Mouse (Mus musculus): ENCODE data around the gene Pot1a. TPM values are rescaled to one million over a fixed set of nuclear protein-coding genes. Genes with fewer than 3 reads are reported as not detected.
A peak's percentile ranks its signal among the peaks of the same experiment; 100 is the strongest.

The Pot1a gene
- total RNA-seq, 1 experiment = 22.9 TPM

- Histone ChIP-seq H3K9ac (ENCODE audit: insufficient read depth, low read depth, low read length, poor library complexity, severe bottlenecking) (no peak overlapping the region), H3K27ac (ENCODE audit: insufficient read depth, low read depth, low read length, poor library complexity, severe bottlenecking) (no peak overlapping the region), H3K36me3 (ENCODE audit: control insufficient read depth, insufficient read depth, low read length, poor library complexity, severe bottlenecking) (peaks cover 6% of the 10 kb centered on the region), H3K4me3 (ENCODE audit: insufficient read depth in 1 of 2, low read depth in 1 of 2, low read length in 2 of 2, poor library complexity in 1 of 2, severe bottlenecking in 1 of 2) (no peak overlapping the region), H3K4me1 (ENCODE audit: control insufficient read depth in 2 of 2, insufficient read depth in 2 of 2, low read length in 2 of 2, poor library complexity in 1 of 2) (peaks cover 2 to 3% of the 10 kb centered on the region in 2 experiments; a peak in 3 of 4 replicates), H3K9me3 (ENCODE audit: control insufficient read depth, insufficient read depth, low read depth, low read length) (no peaks in the 10 kb centered on the region)
- DNase-seq (ENCODE audit: low read depth, low spot score) = peak; percentile 58
- TF ChIP-seq CHD2 (IDR thresholded peaks at IDR 0.05; ENCODE audit: low read depth, low read length) = no peak
- TF ChIP-seq HCFC1 (IDR thresholded peaks at IDR 0.05; ENCODE audit: borderline replicate concordance, insufficient read depth, low read length) = no peak
- TF ChIP-seq ZNF384 (IDR thresholded peaks at IDR 0.05; ENCODE audit: low read depth, low read length) = no peak
- no peak for TF ChIP-seq ZC3H11A (IDR thresholded peaks at IDR 0.05; ENCODE audit: borderline replicate concordance, low read depth, low read length)
- TF ChIP-seq MAFK (IDR thresholded peaks at IDR 0.05; ENCODE audit: insufficient read depth, low read depth, low read length) = no peak
- in situ Hi-C loops (cut with MboI; ENCODE audit: low sequenced_read_pairs in 2 of 2, unreplicated experiment in 2 of 2) = no loop called here
Observed at GRCm38 (mm10) chr6:25801230-25801629, 7.8 kb downstream of the Pot1a start.

DNA sequence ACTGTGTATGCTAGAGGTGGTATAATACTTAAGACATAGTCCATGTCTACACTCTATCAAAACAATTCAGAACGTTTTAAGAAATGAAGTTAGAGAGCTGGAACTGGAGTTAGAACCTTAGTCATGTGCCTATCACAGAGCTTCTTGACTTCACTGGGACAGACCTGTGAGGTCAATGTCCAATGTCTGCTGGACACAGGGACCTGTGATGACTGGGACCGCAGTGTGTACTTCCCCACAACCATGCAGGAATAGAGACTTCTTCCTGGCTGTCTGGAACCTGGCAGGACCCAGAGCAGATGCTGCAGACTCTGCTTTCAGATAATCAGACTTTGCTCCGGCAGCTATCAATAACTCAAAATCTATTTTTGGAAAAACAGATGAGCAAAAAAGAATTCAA is 40.8 kb downstream of the Pot1a start:
- Histone ChIP-seq H3K9me3 (ENCODE audit: control insufficient read depth, insufficient read depth, low read depth, low read length) (no peaks in the 10 kb centered on the region), H3K4me1 (ENCODE audit: control insufficient read depth in 2 of 2, insufficient read depth in 2 of 2, low read length in 2 of 2, poor library complexity in 1 of 2) (no peaks in the 10 kb centered on the region), H3K4me3 (ENCODE audit: insufficient read depth in 1 of 2, low read depth in 1 of 2, low read length in 2 of 2, poor library complexity in 1 of 2, severe bottlenecking in 1 of 2) (no peak overlapping the region), H3K36me3 (ENCODE audit: control insufficient read depth, insufficient read depth, low read length, poor library complexity, severe bottlenecking) (peaks cover 10% of the 10 kb centered on the region; the same call in 1 of the 2 replicates), H3K9ac (ENCODE audit: insufficient read depth, low read depth, low read length, poor library complexity, severe bottlenecking) (no peak overlapping the region), H3K27ac (ENCODE audit: insufficient read depth, low read depth, low read length, poor library complexity, severe bottlenecking) (no peak overlapping the region)
- in situ Hi-C loops (cut with MboI; ENCODE audit: low sequenced_read_pairs in 2 of 2, unreplicated experiment in 2 of 2) = no loop called here
- TF ChIP-seq ZNF384 (IDR thresholded peaks at IDR 0.05; ENCODE audit: low read depth, low read length) (no peak), ZC3H11A (IDR thresholded peaks at IDR 0.05; ENCODE audit: borderline replicate concordance, low read depth, low read length) (no peak), MAFK (IDR thresholded peaks at IDR 0.05; ENCODE audit: insufficient read depth, low read depth, low read length) (no peak), HCFC1 (IDR thresholded peaks at IDR 0.05; ENCODE audit: borderline replicate concordance, insufficient read depth, low read length) (no peak), CHD2 (IDR thresholded peaks at IDR 0.05; ENCODE audit: low read depth, low read length) (no peak)
- no peak for DNase-seq (ENCODE audit: low read depth, low spot score)

GRCm38 (mm10) chr6:25767552-25767951 is 41.5 kb downstream of the Pot1a start:
- H3K4me1 ChIP-seq (ENCODE audit: control insufficient read depth in 2 of 2, insufficient read depth in 2 of 2, low read length in 2 of 2, poor library complexity in 1 of 2) = no peaks in the 10 kb centered on the region
- H3K4me3 ChIP-seq (ENCODE audit: insufficient read depth in 1 of 2, low read depth in 1 of 2, low read length in 2 of 2, poor library complexity in 1 of 2, severe bottlenecking in 1 of 2) = no peak overlapping the region
- H3K9ac ChIP-seq (ENCODE audit: insufficient read depth, low read depth, low read length, poor library complexity, severe bottlenecking) = no peak overlapping the region
- TF ChIP-seq MAFK (IDR thresholded peaks at IDR 0.05; ENCODE audit: insufficient read depth, low read depth, low read length) = no peak
- TF ChIP-seq ZNF384 (IDR thresholded peaks at IDR 0.05; ENCODE audit: low read depth, low read length) = no peak
- no peak for TF ChIP-seq CHD2 (IDR thresholded peaks at IDR 0.05; ENCODE audit: low read depth, low read length)
- no peak overlapping the region for H3K27ac ChIP-seq (ENCODE audit: insufficient read depth, low read depth, low read length, poor library complexity, severe bottlenecking)
- no peaks in the 10 kb centered on the region for H3K9me3 ChIP-seq (ENCODE audit: control insufficient read depth, insufficient read depth, low read depth, low read length)
- in situ Hi-C loops (cut with MboI; ENCODE audit: low sequenced_read_pairs in 2 of 2, unreplicated experiment in 2 of 2) = no loop called here
- H3K36me3 ChIP-seq (ENCODE audit: control insufficient read depth, insufficient read depth, low read length, poor library complexity, severe bottlenecking) = peaks cover 12% of the 10 kb centered on the region; the same call in 1 of the 2 replicates
- no peak for DNase-seq (ENCODE audit: low read depth, low spot score)

DNA sequence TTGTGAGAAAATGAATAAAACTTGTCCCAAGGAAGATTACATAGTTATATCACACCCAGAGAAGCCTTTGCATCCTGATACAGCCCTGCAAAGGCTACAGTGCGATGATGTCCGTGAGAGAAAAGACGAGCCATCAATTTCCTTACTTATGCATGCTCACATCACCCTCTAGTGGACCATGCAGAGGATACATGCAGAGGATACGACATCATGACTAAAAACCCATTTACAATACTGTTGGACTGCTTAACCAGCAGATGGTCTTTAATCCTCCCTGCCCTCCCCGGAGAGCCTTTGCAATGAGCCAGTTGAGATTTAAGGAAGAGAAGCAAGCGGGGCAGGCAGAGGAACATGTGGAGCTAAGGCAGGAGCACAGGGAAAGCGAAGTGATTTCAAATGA is 42.0 kb downstream of the Pot1a start:
- Histone ChIP-seq H3K9ac (ENCODE audit: insufficient read depth, low read depth, low read length, poor library complexity, severe bottlenecking) (no peak overlapping the region), H3K36me3 (ENCODE audit: control insufficient read depth, insufficient read depth, low read length, poor library complexity, severe bottlenecking) (peaks cover 10% of the 10 kb centered on the region), H3K27ac (ENCODE audit: insufficient read depth, low read depth, low read length, poor library complexity, severe bottlenecking) (no peak overlapping the region), H3K4me3 (ENCODE audit: insufficient read depth in 1 of 2, low read depth in 1 of 2, low read length in 2 of 2, poor library complexity in 1 of 2, severe bottlenecking in 1 of 2) (no peak overlapping the region), H3K9me3 (ENCODE audit: control insufficient read depth, insufficient read depth, low read depth, low read length) (no peaks in the 10 kb centered on the region), H3K4me1 (ENCODE audit: control insufficient read depth in 2 of 2, insufficient read depth in 2 of 2, low read length in 2 of 2, poor library complexity in 1 of 2) (no peaks in the 10 kb centered on the region)
- peak; percentile 15 for DNase-seq (ENCODE audit: low read depth, low spot score)
- TF ChIP-seq HCFC1 (IDR thresholded peaks at IDR 0.05; ENCODE audit: borderline replicate concordance, insufficient read depth, low read length) (no peak), CHD2 (IDR thresholded peaks at IDR 0.05; ENCODE audit: low read depth, low read length) (no peak), MAFK (IDR thresholded peaks at IDR 0.05; ENCODE audit: insufficient read depth, low read depth, low read length) (no peak), ZC3H11A (IDR thresholded peaks at IDR 0.05; ENCODE audit: borderline replicate concordance, low read depth, low read length) (no peak), ZNF384 (IDR thresholded peaks at IDR 0.05; ENCODE audit: low read depth, low read length) (no peak)
- in situ Hi-C loops (cut with MboI; ENCODE audit: low sequenced_read_pairs in 2 of 2, unreplicated experiment in 2 of 2) = no loop called here

DNA sequence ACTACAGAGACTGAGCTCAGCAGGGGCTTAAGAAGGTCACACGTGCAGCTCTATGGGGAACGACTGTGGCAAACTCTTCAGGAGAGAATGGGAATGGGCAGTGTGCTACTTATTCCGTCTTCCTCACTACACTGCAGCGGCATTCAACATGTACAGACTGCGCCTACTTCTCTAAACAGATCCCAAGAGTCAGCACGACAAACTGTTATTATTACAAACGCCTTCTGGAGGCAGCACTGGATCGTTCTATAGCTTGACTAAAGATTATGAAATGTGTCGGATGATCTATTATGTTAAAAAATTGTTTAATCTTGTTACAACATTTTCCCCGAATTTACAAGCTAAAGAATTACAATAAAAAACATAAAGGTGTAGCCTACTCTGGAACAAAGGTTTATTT is 42.8 kb downstream of the Pot1a start:
- no peak for TF ChIP-seq MAFK (IDR thresholded peaks at IDR 0.05; ENCODE audit: insufficient read depth, low read depth, low read length)
- TF ChIP-seq CHD2 (IDR thresholded peaks at IDR 0.05; ENCODE audit: low read depth, low read length) = no peak
- no peak for TF ChIP-seq ZNF384 (IDR thresholded peaks at IDR 0.05; ENCODE audit: low read depth, low read length)
- no peak for TF ChIP-seq ZC3H11A (IDR thresholded peaks at IDR 0.05; ENCODE audit: borderline replicate concordance, low read depth, low read length)
- no peak for TF ChIP-seq HCFC1 (IDR thresholded peaks at IDR 0.05; ENCODE audit: borderline replicate concordance, insufficient read depth, low read length)
- Histone ChIP-seq H3K4me3 (ENCODE audit: insufficient read depth in 1 of 2, low read depth in 1 of 2, low read length in 2 of 2, poor library complexity in 1 of 2, severe bottlenecking in 1 of 2) (no peak overlapping the region), H3K9me3 (ENCODE audit: control insufficient read depth, insufficient read depth, low read depth, low read length) (no peaks in the 10 kb centered on the region), H3K27ac (ENCODE audit: insufficient read depth, low read depth, low read length, poor library complexity, severe bottlenecking) (no peak overlapping the region), H3K36me3 (ENCODE audit: control insufficient read depth, insufficient read depth, low read length, poor library complexity, severe bottlenecking) (peaks cover 9% of the 10 kb centered on the region), H3K4me1 (ENCODE audit: control insufficient read depth in 2 of 2, insufficient read depth in 2 of 2, low read length in 2 of 2, poor library complexity in 1 of 2) (no peaks in the 10 kb centered on the region), H3K9ac (ENCODE audit: insufficient read depth, low read depth, low read length, poor library complexity, severe bottlenecking) (no peak overlapping the region)
- in situ Hi-C loops (cut with MboI; ENCODE audit: low sequenced_read_pairs in 2 of 2, unreplicated experiment in 2 of 2) = no loop called here
- DNase-seq (ENCODE audit: low read depth, low spot score) = no peak
